In the genomic region with DNA sequence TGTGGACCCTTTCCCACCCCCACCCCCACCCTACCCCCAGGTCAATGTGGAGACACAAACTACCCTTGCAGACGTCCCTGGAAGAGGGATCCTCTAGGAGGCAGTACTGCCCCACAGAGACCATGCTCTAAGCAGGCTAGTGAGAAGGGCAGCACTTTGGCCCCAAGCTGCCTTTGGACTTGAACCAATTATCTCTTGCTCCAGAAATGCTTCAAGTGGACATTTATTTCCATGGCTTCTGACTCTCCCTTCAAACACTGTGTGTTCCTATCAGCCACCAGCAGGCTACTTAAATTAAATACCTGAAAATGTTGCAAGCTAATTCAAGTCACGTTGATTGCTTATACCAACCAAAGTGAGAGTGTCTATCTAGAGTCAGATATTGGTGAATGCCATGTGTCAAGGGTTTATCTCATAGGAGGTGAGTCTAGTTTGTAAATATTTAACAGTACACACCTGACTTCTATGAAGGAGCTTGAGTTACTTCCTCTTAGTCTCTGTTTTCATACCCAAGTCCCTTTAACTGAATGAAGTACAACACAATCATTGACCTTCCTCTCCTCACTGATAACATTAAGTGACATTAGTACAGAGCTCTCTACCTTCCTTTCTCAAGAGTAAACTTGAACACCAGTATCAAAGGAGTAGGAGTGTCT, we compare ENCODE assay signal across 11 mouse cellular contexts.
DNase-seq lines count a peak whose midpoint lies in the region; ATAC-seq and TF ChIP-seq lines count a peak whose summit lies in the region.
"Had no signal": no experiment of that assay in that cellular context is flagged by ENCODE, and none has a peak within 500 bp of the region (broad histone marks: within the 10 kb centered on the region; RNA-seq: fewer than 3 reads in every experiment).

No protein-coding gene starts in this region.

- no peak overlapping the region for H3K4me2 ChIP-seq in kidney, postnatal 0 days (ENCODE audit: low read length)
- H3K4me2 ChIP-seq: heart, embryonic 13.5 days; neural tube, embryonic 12.5 days had no signal

- no peak overlapping the region for H3K4me3 ChIP-seq in gastrocnemius, adult 2 months
- no peak overlapping the region for H3K4me3 ChIP-seq in kidney, postnatal 0 days (replicated peaks; ENCODE audit: low read depth, low read length)
- H3K4me3 ChIP-seq: heart, embryonic 13.5 days; neural tube, embryonic 12.5 days had no signal

- TF ChIP-seq CTCF in gastrocnemius, adult 2 months (IDR thresholded peaks at IDR 0.05): peak; percentile 47
- TF ChIP-seq CTCF in kidney, postnatal 0 days (IDR thresholded peaks at IDR 0.05; ENCODE audit: low read depth): peak; percentile 42; the same call in 1 of the 2 replicates

- 69% methylated on average over 2 of the region's 2 CpGs for WGBS in kidney, postnatal 0 days

- 0 out of 2 replicates have a peak, but pooled peaks have one; percentile 17 for ATAC-seq in kidney, postnatal 0 days (replicated peaks; ENCODE audit: low FRiP score, low read depth)
- ATAC-seq in CD4-positive, CD25-positive, alpha-beta regulatory T cell, adult 4 months: no peak

- no peak overlapping the region for H3K9ac ChIP-seq in kidney, postnatal 0 days (ENCODE audit: low read depth, low read length)
- H3K9ac ChIP-seq: heart, embryonic 13.5 days; neural tube, embryonic 12.5 days had no signal

- no peaks in the 10 kb centered on the region for H3K9me3 ChIP-seq in kidney, postnatal 0 days (replicated peaks; ENCODE audit: low read length)
- H3K9me3 ChIP-seq: heart, embryonic 13.5 days; neural tube, embryonic 12.5 days had no signal

- H3K27me3 ChIP-seq in kidney, postnatal 0 days (ENCODE audit: insufficient read depth, low read length): no peaks in the 10 kb centered on the region
- H3K27me3 ChIP-seq: heart, embryonic 13.5 days; neural tube, embryonic 12.5 days had no signal

- H3K27ac ChIP-seq in gastrocnemius, adult 2 months: no peak overlapping the region
- no peak overlapping the region for H3K27ac ChIP-seq in kidney, postnatal 0 days
- H3K27ac ChIP-seq: heart, embryonic 13.5 days; neural tube, embryonic 12.5 days had no signal

- intact Hi-C loops in gastrocnemius, adult 2 months (cut with DNase I): loop anchor here (5.0 kb wide), 1 partner anchor 437 kb away; a partner anchor contains a TSS

- no peaks in the 10 kb centered on the region for H3K36me3 ChIP-seq in kidney, postnatal 0 days (ENCODE audit: insufficient read depth, low read length)
- H3K36me3 ChIP-seq: heart, embryonic 13.5 days; neural tube, embryonic 12.5 days had no signal

- DNase-seq in gastrocnemius, adult 2 months: peak; percentile 40
- DNase-seq in gastrocnemius, adult 8-10 months (ENCODE audit: low spot score in 2 of 2): no peak
- DNase-seq in ovary, postnatal 36 days (ENCODE audit: low spot score): peak; percentile 14
- DNase-seq in ovary, postnatal 10 days (ENCODE audit: low spot score): no peak
- DNase-seq in kidney, postnatal 0 days (ENCODE audit: low spot score): no peak
- DNase-seq in thymus, postnatal 0 days (ENCODE audit: low spot score): no peak
- no peak for DNase-seq in c-Kit-positive CD71-positive TER-119-positive erythroid progenitor cells, embryonic 14.5 days (ENCODE audit: low spot score)
- DNase-seq: thymus, adult 2 months had no signal

- no peaks in the 10 kb centered on the region for H3K4me1 ChIP-seq in kidney, postnatal 0 days (replicated peaks; ENCODE audit: insufficient read depth, low read length)
- H3K4me1 ChIP-seq: heart, embryonic 13.5 days; neural tube, embryonic 12.5 days had no signal

Comparison
In these comparisons a context has a peak if more than half of its experiments do, and no peak if none do; other contexts are left out.
1. DNase-seq: peak in gastrocnemius, adult 2 months (single experiment) and ovary, postnatal 36 days (single experiment); none in gastrocnemius, adult 8-10 months (0 of 2), ovary, postnatal 10 days (single experiment), kidney, postnatal 0 days (single experiment), thymus, postnatal 0 days (single experiment) and c-Kit-positive CD71-positive TER-119-positive erythroid progenitor cells, embryonic 14.5 days (single experiment).